Mouse (Mus musculus) lung, postnatal 0 days (tissue): Measurements from ENCODE around the gene Ddx24.

Experiments
- CTCF ChIP-seq: IDR thresholded peaks from 2 replicates; pipeline ENCODE4 v1.5.1; 2016; ENCODE audit warnings: antibody characterized with exemption, mild to moderate bottlenecking
- EP300 ChIP-seq: IDR thresholded peaks from 2 replicates; pipeline ENCODE4 v1.6.1; 2016; ENCODE audit warnings: antibody characterized with exemption, mild to moderate bottlenecking, control low read depth

- TF ChIP-seq CTCF: no peak
- peak; percentile 49 for TF ChIP-seq EP300
These were observed 8.5 kb upstream of the Ddx24 start, which contains the start of gene Ifi27 for GRCm38 (mm10) chr12:103433986-103434731.
